ENCODE assay signal across 15 mouse cellular contexts in genomic region chr6:73059162-73059561, GRCm38 (mm10).
"Had no signal": no experiment of that assay in that cellular context is flagged by ENCODE, and none has a peak within 500 bp of the region (broad histone marks: within the 10 kb centered on the region; RNA-seq: fewer than 3 reads in every experiment).

No protein-coding gene starts in this region.

- H3K4me1 ChIP-seq: neural tube, embryonic 15.5 days; stomach, embryonic 15.5 days had no signal

- H3K9me3 ChIP-seq: neural tube, embryonic 15.5 days; stomach, embryonic 15.5 days had no signal

- DNase-seq: retina, postnatal 1 day; right cerebral cortex, adult 18-20 months; right cerebral cortex, postnatal 14 days; right cerebral cortex, postnatal 25 days; right cerebral cortex, postnatal 4 days; spleen, adult 18-20 months; thymus, adult 18-20 months; thymus, adult 2 months; thymus, postnatal 14 days; thymus, postnatal 25 days; thymus, postnatal 36 days; thymus, postnatal 4 days had no signal

- H3K9ac ChIP-seq: neural tube, embryonic 15.5 days; stomach, embryonic 15.5 days had no signal

- H3K36me3 ChIP-seq: neural tube, embryonic 15.5 days; stomach, embryonic 15.5 days had no signal

- H3K27me3 ChIP-seq: neural tube, embryonic 15.5 days; stomach, embryonic 15.5 days had no signal

- H3K4me3 ChIP-seq: neural tube, embryonic 15.5 days; stomach, embryonic 15.5 days had no signal

- H3K27ac ChIP-seq: neural tube, embryonic 15.5 days; stomach, embryonic 15.5 days; stomach, postnatal 0 days had no signal

- H3K4me2 ChIP-seq: neural tube, embryonic 15.5 days; stomach, embryonic 15.5 days had no signal
